Mouse (Mus musculus) limb, embryonic 11.5 days (tissue): ENCODE measurements around the gene Gm38655. TPM values are rescaled to one million over a fixed set of nuclear protein-coding genes. Genes with fewer than 3 reads are reported as not detected.
"Not testable (repeated sequence)": the region's sequence is repeated elsewhere in the genome, so short reads cannot be mapped to it uniquely, and the experiment has no call there.

ENCODE experiments used
- ATAC-seq: fragments of 200-750 bp; cut with Nextera tagmentation; 2 replicates; pipeline ENCODE4 v1.8.0; 2017; ENCODE audit warnings: low read depth; ENCODE audit not compliant: insufficient number of reproducible peaks, low FRiP score, low TSS enrichment
- DNase-seq: peaks from one replicate; pipeline ENCODE4 v3.0.0-alpha.2; 2015; ENCODE audit warnings: low spot score
- H3K27ac ChIP-seq: fragments of 300-500 bp; sonication (generic); replicated peaks from 2 replicates; pipeline ENCODE4 v1.5.1; 2014; ENCODE audit warnings: low read depth, mild to moderate bottlenecking, low read length
- H3K27me3 ChIP-seq: fragments of 300-500 bp; sonication (generic); 2 replicates; pipeline ENCODE4 v1.6.1; 2014; ENCODE audit warnings: mild to moderate bottlenecking, low read length, mixed read lengths; ENCODE audit not compliant: control insufficient read depth, insufficient read depth
- H3K36me3 ChIP-seq: fragments of 300-500 bp; sonication (generic); 2 replicates; pipeline ENCODE4 v1.6.1; 2014; ENCODE audit warnings: mild to moderate bottlenecking, low read length, moderate library complexity, mixed read lengths; ENCODE audit not compliant: control insufficient read depth, insufficient read depth
- H3K4me1 ChIP-seq: fragments of 300-500 bp; sonication (generic); 2 replicates; pipeline ENCODE4 v1.6.1; 2014; ENCODE audit warnings: low read length, mixed read lengths; ENCODE audit not compliant: control insufficient read depth, insufficient read depth
- H3K4me2 ChIP-seq: fragments of 300-500 bp; sonication (generic); 2 replicates; pipeline ENCODE4 v1.6.1; 2014; ENCODE audit warnings: low read depth, mild to moderate bottlenecking, moderate library complexity; ENCODE audit not compliant: severe bottlenecking
- H3K4me3 ChIP-seq: fragments of 300-500 bp; sonication (generic); 2 replicates; pipeline ENCODE4 v1.5.1; 2014; ENCODE audit warnings: low read depth, low read length
- H3K9ac ChIP-seq: fragments of 300-500 bp; sonication (generic); 2 replicates; pipeline ENCODE4 v1.6.1; 2014; ENCODE audit warnings: mild to moderate bottlenecking, low read length
- H3K9me3 ChIP-seq: fragments of 300-500 bp; sonication (generic); 2 replicates; pipeline ENCODE4 v1.6.1; 2016; ENCODE audit warnings: low read length; ENCODE audit not compliant: control insufficient read depth
- WGBS: fragments of 180-500 bp; shearing (Covaris S2); extraction: QIAGEN DNeasy Blood & Tissue Kit; methylation state at CpG from one replicate; pipeline ENCODE4 v1.1.7; 2014; 5-methylcytosine and 5-hydroxymethylcytosine counted together
- polyA plus RNA-seq: library from polyadenylated mRNA; unstranded; fragments of >200 nt; fragmentation: Nextera tagmentation; extraction: Ambion mirVana; gene quantifications from 2 replicates; pipeline ENCODE4 v1.2.1, GENCODE M21; 2014

The Gm38655 gene
- polyA plus RNA-seq, 1 experiment from 2014 or later, result not detected

DNA sequence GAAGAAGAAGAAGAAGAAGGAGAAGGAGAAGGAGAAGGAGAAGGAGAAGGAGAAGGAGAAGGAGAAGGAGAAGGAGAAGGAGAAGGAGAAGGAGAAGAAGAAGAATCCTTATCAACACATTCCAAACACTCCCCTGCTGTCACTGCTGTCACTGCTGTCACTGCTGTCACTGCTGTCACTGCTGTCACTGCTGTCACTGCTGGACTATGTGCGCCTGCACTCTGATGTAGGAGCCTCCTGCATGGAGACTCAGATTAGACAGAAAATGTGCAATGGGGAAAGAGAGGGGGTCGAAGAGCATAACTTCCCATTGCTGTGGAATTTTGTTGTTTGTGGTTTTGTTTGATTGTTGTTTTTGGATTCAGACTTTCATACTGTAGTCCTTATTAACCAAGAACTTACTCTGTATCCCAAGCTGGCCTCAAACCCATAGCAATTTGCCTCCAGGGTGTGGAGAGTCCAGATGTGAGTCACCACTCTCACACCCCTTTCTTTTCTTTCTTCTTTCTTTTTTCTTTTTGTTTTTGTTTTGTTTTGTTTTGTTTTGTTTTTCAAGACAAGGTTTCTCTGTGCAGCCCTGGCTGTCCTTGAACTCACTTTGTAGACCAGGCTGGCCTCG, 49.7 kb downstream of the Gm38655 start:
- H3K4me3 ChIP-seq, H3K27ac ChIP-seq, H3K9ac ChIP-seq, DNase-seq, H3K4me1 ChIP-seq, H3K36me3 ChIP-seq, H3K27me3 ChIP-seq, H3K9me3 ChIP-seq, ATAC-seq, H3K4me2 ChIP-seq: not testable (repeated sequence)
- WGBS, result 69% methylated on average over 3 of the region's 3 CpGs

- H3K36me3 ChIP-seq, result no peaks in the 10 kb centered on the region
- 36% methylated on average over 7 of the region's 7 CpGs for WGBS
- no peak overlapping the region for H3K4me2 ChIP-seq
- H3K4me3 ChIP-seq, result no peak overlapping the region
- no peak overlapping the region for H3K9ac ChIP-seq
- ATAC-seq, result no peak
- no peaks in the 10 kb centered on the region for H3K4me1 ChIP-seq
- H3K27me3 ChIP-seq, result no peaks in the 10 kb centered on the region
- DNase-seq, result peak; percentile 36
- H3K27ac ChIP-seq, result no peak overlapping the region
- no peaks in the 10 kb centered on the region for H3K9me3 ChIP-seq
These were observed 51.3 kb downstream of the Gm38655 start for GRCm38 (mm10) chr17:25123979-25124378.

Other genes with a start within 250 kb of the Gm38655 start
- gene Mapk8ip3, start 238.5 kb downstream of the Gm38655 start, polyA plus RNA-seq, result 31.0 and 32.0 TPM in 2 replicates
- 201 and 259 TPM in 2 replicates for gene Jpt2, start 214.8 kb downstream of the Gm38655 start, polyA plus RNA-seq
- 13.0 and 14.6 TPM in 2 replicates for gene Cramp1l, start 159.7 kb downstream of the Gm38655 start, polyA plus RNA-seq
- 21.0 and 24.0 TPM in 2 replicates for gene Ift140, start 159.4 kb downstream of the Gm38655 start, polyA plus RNA-seq
- gene Tmem204, start 91.9 kb downstream of the Gm38655 start, polyA plus RNA-seq, result 9.7 and 10.8 TPM in 2 replicates
- gene Telo2, start 59.5 kb downstream of the Gm38655 start, polyA plus RNA-seq, result 28.8 and 35.8 TPM in 2 replicates
- 0.17 TPM in 1 of 2 replicates, not detected in the other for gene Ptx4, start 54.7 kb downstream of the Gm38655 start, polyA plus RNA-seq
- 20.6 and 21.0 TPM in 2 replicates for gene Clcn7, start 42.1 kb downstream of the Gm38655 start, polyA plus RNA-seq
- gene Ccdc154, start 13.0 kb downstream of the Gm38655 start, polyA plus RNA-seq, result not detected in 2 replicates
- 31.6 and 32.7 TPM in 2 replicates for gene BC003965, start 9.1 kb upstream of the Gm38655 start, polyA plus RNA-seq
- 4.8 and 5.8 TPM in 2 replicates for gene Unkl, start 12.9 kb upstream of the Gm38655 start, polyA plus RNA-seq
- 28.3 and 29.4 TPM in 2 replicates for gene Gnptg, start 64.7 kb upstream of the Gm38655 start, polyA plus RNA-seq
- gene Tsr3, start 64.7 kb upstream of the Gm38655 start, polyA plus RNA-seq, result 63.8 and 66.1 TPM in 2 replicates
- gene Baiap3, start 80.9 kb upstream of the Gm38655 start, polyA plus RNA-seq, result 0.71 and 0.88 TPM in 2 replicates
- 922 and 923 TPM in 2 replicates for gene Ube2i, start 99.2 kb upstream of the Gm38655 start, polyA plus RNA-seq
- gene Prss34, start 122.9 kb upstream of the Gm38655 start, polyA plus RNA-seq, result not detected in 2 replicates
- gene Prss28, start 133.2 kb upstream of the Gm38655 start, polyA plus RNA-seq, result not detected in 2 replicates
- gene Prss29, start 143.2 kb upstream of the Gm38655 start, polyA plus RNA-seq, result not detected in 2 replicates
- not detected in 2 replicates for gene Tpsab1, start 170.1 kb upstream of the Gm38655 start, polyA plus RNA-seq
- not detected in 2 replicates for gene Tpsb2, start 190.8 kb upstream of the Gm38655 start, polyA plus RNA-seq
- 0.41 and 0.63 TPM in 2 replicates for gene Tpsg1, start 193.8 kb upstream of the Gm38655 start, polyA plus RNA-seq